16 mouse cellular contexts compared by ENCODE assay signal in the genomic region with DNA sequence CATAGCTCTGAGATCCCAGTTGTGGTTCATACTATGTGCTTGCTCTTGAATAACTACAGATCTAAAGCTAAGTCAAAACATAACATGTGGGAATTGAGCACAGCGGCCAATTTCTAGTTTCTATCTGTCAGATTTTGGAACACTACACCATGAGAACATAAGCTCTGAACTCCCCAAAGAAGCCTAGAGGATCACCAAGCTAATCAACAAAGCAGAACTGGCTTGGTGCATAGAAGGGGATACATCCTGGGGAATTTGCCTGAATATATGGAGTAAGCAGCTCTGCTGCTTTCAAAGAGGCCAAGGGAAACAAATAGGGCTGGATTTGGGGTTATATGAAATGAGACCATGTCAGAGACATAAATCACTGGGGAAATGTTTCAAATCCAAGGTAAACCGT.
"Had no signal": no experiment of that assay in that cellular context is flagged by ENCODE, and none has a peak within 500 bp of the region (broad histone marks: within the 10 kb centered on the region; RNA-seq: fewer than 3 reads in every experiment).

No protein-coding gene starts in this region.

- DNase-seq: kidney, adult 8-10 months; liver; liver, embryonic 13.5 days; liver, postnatal 0 days; lung, postnatal 14 days; retina, postnatal 1 day; right cerebral cortex, postnatal 4 days; spleen, adult 18-20 months; thymus, adult 2 months; thymus, postnatal 25 days had no signal

- ATAC-seq: intestine, postnatal 0 days; liver, postnatal 0 days; midbrain, embryonic 15.5 days had no signal

- H3K9me3 ChIP-seq: liver, embryonic 13.5 days; lung, embryonic 15.5 days; megakaryocyte, embryonic 14.5 days; midbrain, embryonic 15.5 days; neural tube, embryonic 12.5 days had no signal

- H3K4me2 ChIP-seq: liver, embryonic 13.5 days; lung, embryonic 15.5 days; midbrain, embryonic 11.5 days; midbrain, embryonic 15.5 days; neural tube, embryonic 12.5 days had no signal

- H3K36me3 ChIP-seq: liver, embryonic 13.5 days; lung, embryonic 15.5 days; midbrain, embryonic 15.5 days; neural tube, embryonic 12.5 days had no signal

- H3K27ac ChIP-seq: liver, embryonic 13.5 days; lung, embryonic 15.5 days; midbrain, embryonic 15.5 days; neural tube, embryonic 12.5 days had no signal

- H3K4me3 ChIP-seq: liver, embryonic 13.5 days; lung, embryonic 15.5 days; megakaryocyte, embryonic 14.5 days; midbrain, embryonic 15.5 days; neural tube, embryonic 12.5 days had no signal

- H3K9ac ChIP-seq: liver, embryonic 13.5 days; liver, postnatal 0 days; lung, embryonic 15.5 days; midbrain, embryonic 15.5 days; neural tube, embryonic 12.5 days had no signal

- H3K4me1 ChIP-seq: liver, embryonic 13.5 days; lung, embryonic 15.5 days; megakaryocyte, embryonic 14.5 days; midbrain, embryonic 15.5 days; neural tube, embryonic 12.5 days had no signal

- H3K27me3 ChIP-seq: liver, embryonic 13.5 days; lung, embryonic 15.5 days; megakaryocyte, embryonic 14.5 days; midbrain, embryonic 15.5 days; neural tube, embryonic 12.5 days had no signal
